Mouse (Mus musculus) kidney, postnatal 10 days (tissue): ENCODE measurements around the gene Rhbg.

ENCODE experiments used
- DNase-seq: peaks from one replicate; pipeline ENCODE4 v3.0.0; 2021; ENCODE audit warnings: mixed read lengths

Gene Rhbg

GRCm38 (mm10) chr3:88256382-88256781, 1.9 kb upstream of the Rhbg start:
- DNase-seq, result peak; percentile 19

GRCm38 (mm10) chr3:88255950-88256349, 1.4 kb upstream of the Rhbg start:
- DNase-seq, result peak; percentile 32

- no peak for DNase-seq
Observed at GRCm38 (mm10) chr3:88252739-88253138, 1.8 kb downstream of the Rhbg start.

- DNase-seq, result no peak
Observed at GRCm38 (mm10) chr3:88248406-88248805, 6.1 kb downstream of the Rhbg start.

GRCm38 (mm10) chr3:88247666-88248065, 6.8 kb downstream of the Rhbg start:
- DNase-seq, result no peak

- peak; percentile 88 for DNase-seq
Observed at GRCm38 (mm10) chr3:88245811-88246210, 8.7 kb downstream of the Rhbg start.

- peak; percentile 71 for DNase-seq
Observed at GRCm38 (mm10) chr3:88244071-88244470, 10.4 kb downstream of the Rhbg start.

- DNase-seq, result peak; percentile 85
Observed at GRCm38 (mm10) chr3:88242531-88242930, 12.0 kb downstream of the Rhbg start.

GRCm38 (mm10) chr3:88241045-88241786, 13.3 kb downstream of the Rhbg start:
- no peak for DNase-seq

GRCm38 (mm10) chr3:88239446-88239845, 15.1 kb downstream of the Rhbg start:
- DNase-seq, result no peak

GRCm38 (mm10) chr3:88238866-88239391, 15.6 kb downstream of the Rhbg start:
- no peak for DNase-seq

GRCm38 (mm10) chr3:88237556-88238194, 16.8 kb downstream of the Rhbg start:
- DNase-seq, result peak; percentile 56

GRCm38 (mm10) chr3:88237161-88237555, 17.4 kb downstream of the Rhbg start:
- DNase-seq, result no peak

- DNase-seq, result no peak
Observed at GRCm38 (mm10) chr3:88235616-88236015, 18.9 kb downstream of the Rhbg start.

- peak; percentile 40 for DNase-seq
Observed at GRCm38 (mm10) chr3:88235216-88235615, 19.3 kb downstream of the Rhbg start.

GRCm38 (mm10) chr3:88234041-88234440, 20.5 kb downstream of the Rhbg start:
- no peak for DNase-seq

- DNase-seq, result no peak
Observed at GRCm38 (mm10) chr3:88232851-88233649, 21.5 kb downstream of the Rhbg start.

GRCm38 (mm10) chr3:88232301-88232702, 22.2 kb downstream of the Rhbg start:
- no peak for DNase-seq

GRCm38 (mm10) chr3:88231061-88231641, 23.4 kb downstream of the Rhbg start:
- DNase-seq, result no peak

- DNase-seq, result peak; percentile 71
Observed at GRCm38 (mm10) chr3:88230262-88231047, 24.1 kb downstream of the Rhbg start.

- DNase-seq, result no peak
Observed at GRCm38 (mm10) chr3:88229526-88229925, 25.0 kb downstream of the Rhbg start.

GRCm38 (mm10) chr3:88228906-88229305, 25.6 kb downstream of the Rhbg start:
- peak; percentile 63 for DNase-seq
